Mouse (Mus musculus): ENCODE results near the gene Pih1d1. TPM values are rescaled to one million over a fixed set of nuclear protein-coding genes. Genes with fewer than 3 reads are reported as not detected.
A peak's percentile ranks its signal among the peaks of the same experiment; 100 is the strongest.
"Not testable (repeated sequence)": the region's sequence is repeated elsewhere in the genome, so short reads cannot be mapped to it uniquely, and the experiment has no call there.

Pih1d1 gene
- total RNA-seq (2021) (10 to 100 TPM; 52.2 to 69.2 TPM), polyA plus RNA-seq (2012; rRNA removed) (46.1 and 50.8 TPM in 2 replicates)
- long read RNA-seq, transcript Pih1d1-206 (10 exons, 1,077 nt) = major isoform, 11 of 26 reads
- long read RNA-seq, transcript Pih1d1-201 (10 exons, 1,185 nt) = minor isoform, 10 of 26 reads
- long read RNA-seq, partial matches to known transcripts = 0 of 26 reads
- long read RNA-seq, other reads (novel, unspliced or antisense) = 4 of 26 reads

DNA sequence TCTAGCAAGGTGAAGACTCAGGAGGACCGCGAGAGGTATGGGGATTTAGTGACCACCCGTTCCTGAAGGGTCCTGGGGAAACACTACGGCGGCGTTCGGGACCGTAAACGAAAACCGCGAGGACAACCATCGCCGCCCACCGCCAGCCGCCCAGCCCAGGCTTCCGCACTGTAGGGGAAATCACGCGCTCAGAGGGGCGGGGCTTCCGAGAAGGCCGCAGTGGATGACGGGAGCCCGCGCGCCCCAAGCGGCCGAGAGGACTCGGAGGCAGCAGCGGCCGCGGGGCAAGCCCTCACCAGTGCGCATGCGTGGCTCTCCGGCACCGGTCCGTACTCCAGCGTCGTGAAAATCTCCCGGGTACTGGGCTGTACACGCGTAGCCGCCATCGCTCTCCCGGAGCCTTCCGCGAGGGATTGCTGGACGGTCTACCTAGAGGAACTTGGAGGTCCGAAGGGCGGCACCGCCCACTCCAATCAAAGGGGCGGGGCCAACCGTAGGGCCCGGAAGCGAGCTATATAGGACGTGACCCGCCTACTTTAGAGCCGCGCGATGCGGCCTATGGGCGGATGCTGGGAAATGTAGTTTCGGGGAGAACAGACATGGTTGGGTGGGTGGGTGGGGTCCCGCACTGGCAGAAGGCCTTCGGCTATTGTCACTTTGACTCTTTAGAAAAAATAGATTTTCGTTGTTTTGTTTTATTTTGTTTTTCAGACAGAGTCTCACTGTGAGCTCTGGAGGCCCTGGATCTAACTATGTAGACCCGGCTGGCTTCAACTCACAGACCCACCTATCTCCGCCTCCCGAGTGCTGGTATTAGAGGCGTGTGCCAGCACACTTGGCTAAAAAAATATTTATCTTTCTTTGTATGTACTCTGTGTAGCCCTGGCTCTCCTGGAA, at the start of gene Pih1d1, which contains the start of gene Aldh16a1:
Gene Pih1d1 (plus strand): TSS at position 208 of the 897 bp plus-strand sequence.
Gene Aldh16a1 (minus strand): TSS at position 489 of the 897 bp plus-strand sequence.
- peak; percentile 97 for DNase-seq

GRCm38 (mm10) chr7:45104941-45105340, 49.2 kb upstream of the Pih1d1 start:
- no peak for DNase-seq

DNA sequence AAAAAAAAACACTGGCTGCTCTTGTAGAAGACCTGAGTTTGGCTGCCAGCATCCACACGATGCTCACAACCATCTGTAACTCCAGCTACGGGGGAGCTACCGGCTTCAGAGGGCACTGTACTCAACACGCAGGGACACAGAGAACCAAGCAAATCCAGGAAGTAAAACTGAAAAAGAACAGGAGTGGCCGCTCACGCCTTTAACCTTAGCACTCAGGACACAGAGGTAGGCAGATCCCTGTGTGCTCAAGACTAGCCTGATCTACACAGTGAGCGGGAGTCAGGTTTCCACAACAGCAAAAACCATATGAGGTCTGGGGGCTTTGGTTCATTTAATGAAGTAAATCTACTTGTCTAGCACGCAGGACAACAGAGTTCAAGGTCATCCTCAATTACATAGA, 48.6 kb upstream of the Pih1d1 start:
- no peak for DNase-seq

DNA sequence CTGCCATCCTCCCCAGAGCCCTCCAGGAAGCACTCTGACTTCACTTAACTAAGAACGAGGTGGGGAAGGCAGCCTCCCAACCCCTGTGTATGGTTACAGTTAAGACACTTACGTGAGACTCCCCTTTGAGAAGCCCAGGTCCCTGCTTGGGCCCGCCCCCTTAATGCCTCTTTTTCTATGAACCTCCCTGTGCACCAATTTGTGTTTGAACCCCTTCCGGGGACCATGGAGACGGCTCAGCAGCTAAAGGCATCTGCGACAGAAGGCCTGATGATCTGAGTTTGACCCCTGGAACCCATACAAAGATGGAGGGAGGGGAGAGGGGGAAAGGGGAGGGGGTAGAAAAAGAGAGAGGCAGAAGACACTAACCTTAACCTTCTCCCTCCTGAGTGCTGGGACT, 47.7 kb upstream of the Pih1d1 start:
- DNase-seq = no peak

GRCm38 (mm10) chr7:45107052-45107645, 47.0 kb upstream of the Pih1d1 start:
- DNase-seq = no peak

DNA sequence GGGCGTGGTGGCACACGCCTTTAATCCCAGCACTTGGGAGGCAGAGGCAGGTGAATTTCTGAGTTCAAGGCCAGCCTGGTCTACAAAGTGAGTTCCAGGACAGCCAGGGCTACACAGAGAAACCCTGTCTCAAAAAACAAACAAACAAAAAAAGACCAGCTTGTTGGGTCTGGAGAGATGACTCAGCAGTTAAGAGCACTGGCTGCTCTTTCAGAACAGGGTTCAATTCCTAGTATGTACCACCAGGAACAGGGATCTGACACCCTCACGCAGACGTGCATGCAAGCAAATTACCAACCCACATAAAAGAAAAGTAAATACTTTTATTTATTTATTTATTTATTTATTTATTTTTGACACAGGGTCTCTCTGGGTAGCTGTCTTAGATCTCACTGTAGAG, 44.0 kb upstream of the Pih1d1 start:
- not testable (repeated sequence) for DNase-seq

- DNase-seq = no peak
Measured at GRCm38 (mm10) chr7:45111940-45112339, 42.2 kb upstream of the Pih1d1 start.

- no peak for DNase-seq
Measured at GRCm38 (mm10) chr7:45112529-45112928, 41.6 kb upstream of the Pih1d1 start.

DNA sequence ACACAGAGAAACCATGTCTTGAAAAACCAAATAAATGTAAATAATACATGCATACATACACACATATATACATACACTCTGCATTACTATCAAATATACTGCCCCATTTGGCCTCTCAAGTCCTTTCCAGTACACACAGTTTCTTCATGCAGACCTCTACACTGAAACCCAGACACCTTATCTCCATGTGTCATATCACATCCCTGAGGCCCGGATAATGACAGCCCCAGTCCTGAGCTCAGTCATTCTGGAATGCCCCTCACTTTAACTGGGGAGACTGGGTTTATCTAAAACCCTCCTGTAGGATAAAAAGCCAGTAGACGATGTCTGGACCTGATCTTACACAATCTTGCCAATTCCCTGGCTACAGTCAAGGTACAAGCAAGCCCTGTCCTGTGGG, 40.6 kb upstream of the Pih1d1 start:
- no peak for DNase-seq

DNA sequence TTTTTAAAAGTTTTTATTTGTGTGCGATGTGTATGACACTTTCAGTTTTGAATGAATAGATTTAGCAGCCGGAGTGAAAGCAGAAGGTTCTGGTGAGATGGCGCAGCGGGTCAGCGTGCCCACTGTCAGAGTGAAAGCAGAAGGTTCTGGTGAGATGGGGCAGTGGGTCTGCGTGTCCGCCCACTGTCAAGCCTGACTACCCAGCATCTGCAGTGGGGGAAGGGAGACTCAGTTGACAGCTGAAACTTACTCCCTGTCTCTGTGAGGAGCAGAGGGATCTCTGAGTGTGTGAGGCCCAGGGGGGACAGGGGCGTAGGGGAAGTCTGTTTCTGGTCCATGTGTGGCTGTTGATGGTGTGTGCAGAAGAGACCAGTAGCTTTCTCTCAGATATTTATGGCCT, 36.5 kb upstream of the Pih1d1 start:
- DNase-seq = no peak

- peak; percentile 66 for DNase-seq
Measured at GRCm38 (mm10) chr7:45118336-45118735, 35.8 kb upstream of the Pih1d1 start.

GRCm38 (mm10) chr7:45119780-45120709, 34.1 kb upstream of the Pih1d1 start:
- DNase-seq = no peak

GRCm38 (mm10) chr7:45121404-45121803, 32.7 kb upstream of the Pih1d1 start:
- DNase-seq = peak; percentile 60

GRCm38 (mm10) chr7:45121966-45122365, 32.1 kb upstream of the Pih1d1 start:
- DNase-seq = no peak

- no peak for DNase-seq
Measured at GRCm38 (mm10) chr7:45122561-45123185, 31.4 kb upstream of the Pih1d1 start.

DNA sequence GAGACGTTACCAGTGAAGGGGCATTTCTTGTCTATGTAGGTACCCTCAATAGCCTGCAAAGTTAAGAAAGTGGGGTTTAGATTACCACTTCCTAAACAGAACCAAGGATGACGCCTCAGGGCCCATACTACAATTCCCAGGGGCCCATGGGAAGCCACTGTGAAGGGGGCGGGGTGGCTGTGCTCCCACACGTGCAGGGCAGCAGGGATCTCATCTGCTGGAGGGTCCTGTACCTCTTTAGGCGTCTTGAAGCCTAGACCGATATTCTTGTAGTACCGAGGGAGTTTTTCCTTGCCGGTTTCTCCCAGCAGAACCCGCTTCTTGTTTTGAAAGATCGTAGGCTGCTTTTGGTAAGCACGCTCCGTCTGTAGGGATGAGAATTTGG, 30.9 kb upstream of the Pih1d1 start:
- DNase-seq = peak; percentile 42

DNA sequence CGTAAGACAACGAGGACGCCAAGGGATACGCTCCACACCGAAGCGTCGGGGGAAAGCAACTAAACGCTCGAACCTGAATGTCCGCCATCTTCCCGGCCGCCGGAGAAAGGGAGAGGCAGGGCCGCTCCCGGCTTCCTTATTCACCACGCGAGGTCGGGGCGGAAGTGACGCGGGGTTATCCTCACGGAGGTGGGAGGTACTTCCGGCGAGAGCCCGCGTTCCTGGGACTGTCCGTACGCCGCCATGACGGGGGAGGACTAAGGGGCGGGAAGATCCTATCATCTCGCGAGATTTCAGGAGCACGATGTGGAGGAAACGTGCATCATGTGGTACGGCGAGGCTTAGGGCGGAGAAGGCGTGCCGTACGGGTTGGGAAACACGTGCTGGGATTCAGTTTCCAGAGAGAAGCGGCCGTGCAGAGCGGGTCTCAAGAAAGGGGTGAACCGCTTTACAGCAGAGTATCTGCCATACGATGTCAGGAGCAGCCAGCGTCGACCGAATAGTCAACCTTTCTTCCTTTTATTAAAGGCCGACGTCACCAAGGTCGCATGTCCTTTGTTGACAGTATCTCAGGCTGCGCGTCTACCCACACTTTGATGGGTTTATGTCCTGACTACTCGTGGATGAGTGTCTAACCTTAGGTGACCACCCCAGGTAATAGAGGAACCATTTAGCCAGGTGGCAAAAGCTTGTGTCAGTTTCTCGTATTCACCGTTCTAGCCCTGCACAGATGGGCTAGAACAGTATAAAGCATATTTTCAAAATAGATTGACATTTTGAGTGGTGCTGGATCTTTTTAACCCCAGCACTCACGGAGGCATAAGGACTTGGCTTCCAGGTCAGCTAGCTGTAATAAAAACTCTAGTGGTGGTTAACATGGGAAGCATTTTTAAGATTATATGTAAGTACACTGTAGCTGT, 29.6 kb upstream of the Pih1d1 start, which contains the start of gene Rps11:
Gene Rps11 (minus strand): TSS at position 216 of the 920 bp plus-strand sequence.
- peak; percentile 99 for DNase-seq

DNA sequence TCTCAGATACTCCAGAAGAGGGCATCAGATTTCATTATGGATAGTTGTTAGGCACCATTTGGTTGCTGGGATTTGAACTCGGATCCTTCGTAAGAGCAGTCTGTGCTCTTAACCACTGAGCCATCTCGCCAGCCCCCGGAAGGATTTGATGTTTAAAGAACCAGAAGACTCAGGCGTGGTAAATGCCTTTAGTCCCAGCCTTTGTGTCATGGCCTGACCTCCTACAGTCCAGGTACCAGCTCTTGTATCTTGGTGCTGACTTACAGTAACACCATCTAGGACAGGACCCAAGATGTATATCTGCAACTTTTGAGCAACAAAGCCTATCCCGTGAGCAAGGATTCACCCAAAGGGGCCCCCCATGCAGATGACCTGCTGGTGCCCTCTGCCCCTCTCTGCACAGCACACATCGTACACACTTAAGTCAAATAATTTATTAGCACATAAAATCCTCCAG, 28.9 kb upstream of the Pih1d1 start:
- no peak for DNase-seq

GRCm38 (mm10) chr7:45125649-45126048, 28.5 kb upstream of the Pih1d1 start:
- peak; percentile 19 for DNase-seq
